Mouse (Mus musculus): ENCODE measurements around the gene Gramd1b.

DNA sequence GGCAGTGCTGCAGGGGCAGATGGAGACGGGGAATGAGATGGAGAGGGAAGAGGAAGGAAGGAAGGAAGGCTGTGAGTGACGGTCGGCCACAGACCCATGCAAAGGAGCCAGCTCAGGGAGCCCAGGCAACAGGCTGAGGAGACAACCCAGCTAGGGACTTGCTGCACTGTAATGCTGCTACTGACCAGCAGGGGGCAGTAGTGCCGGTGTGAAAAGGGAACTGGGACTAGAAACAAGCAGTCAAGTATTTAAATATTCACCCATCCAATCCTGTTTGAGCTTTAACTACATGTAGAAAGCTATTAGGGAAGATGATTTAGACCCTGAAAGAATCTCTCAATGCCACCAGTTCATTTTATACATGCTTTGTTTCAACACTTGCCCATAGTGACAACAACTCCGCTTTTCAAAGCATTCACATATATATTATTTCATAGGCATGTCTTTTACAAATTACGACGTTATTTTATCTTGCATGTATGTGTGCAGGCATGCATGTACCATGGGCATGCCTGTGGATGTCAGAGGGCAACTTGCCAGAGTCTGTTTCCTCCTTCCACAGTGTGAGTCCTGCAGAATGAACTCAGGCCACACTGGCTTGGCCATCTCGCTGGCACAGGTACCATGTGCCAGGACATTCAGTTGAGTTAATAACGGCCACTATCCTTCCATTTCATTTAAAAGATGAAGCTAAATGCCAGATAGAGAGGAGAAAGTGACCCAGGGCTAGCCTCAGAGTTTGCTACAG is 197.4 kb downstream of the Gramd1b start:
- TF ChIP-seq CTCF (IDR thresholded peaks at IDR 0.05; ENCODE audit: low read depth) (peak; percentile 94), EP300 (IDR thresholded peaks at IDR 0.05; ENCODE audit: low read depth) (no peak)
